Mouse (Mus musculus): ENCODE data around the gene Cpsf3.

GRCm38 (mm10) chr12:21363195-21363594 is 78.0 kb downstream of the Cpsf3 start:
- no peak for TF ChIP-seq CTCF (IDR thresholded peaks at IDR 0.05; ENCODE audit: low read depth)
- TF ChIP-seq EP300 (IDR thresholded peaks at IDR 0.05; ENCODE audit: low read depth), result no peak
